Mouse (Mus musculus): ENCODE data around the gene Trappc11.

- TF ChIP-seq CTCF (IDR thresholded peaks at IDR 0.05; ENCODE audit: control insufficient read depth, insufficient read depth, insufficient read length) (no peak), MYOG (IDR thresholded peaks at IDR 0.05; ENCODE audit: control insufficient read depth, extremely low read depth, insufficient read length) (no peak), USF1 (IDR thresholded peaks at IDR 0.05; ENCODE audit: low read depth) (no peak), CEBPB (IDR thresholded peaks at IDR 0.05; ENCODE audit: low read depth) (no peak), MYOD1 (IDR thresholded peaks at IDR 0.05; ENCODE audit: control insufficient read depth, insufficient read length, low read depth) (no peak), MAX (IDR thresholded peaks at IDR 0.05) (no peak), FOSL1 (IDR thresholded peaks at IDR 0.05; ENCODE audit: insufficient read depth, low read length, poor library complexity, severe bottlenecking) (no peak)
Measured at GRCm38 (mm10) chr8:47461650-47462049, 71.6 kb downstream of the Trappc11 start.
